Mouse (Mus musculus): ENCODE measurements around the gene Vmn2r44. TPM values are rescaled to one million over a fixed set of nuclear protein-coding genes. Genes with fewer than 3 reads are reported as not detected.

Vmn2r44 gene
- not detected for polyA plus RNA-seq (2017; shearing (Covaris generic))

GRCm38 (mm10) chr7:8383233-8383632 lies at the start of gene Vmn2r44:
TSS of gene Vmn2r44 (minus strand) at chr7:8383333.

Other genes starting within 250 kb of the Vmn2r44 start
- not detected for gene Vmn2r41, start 221.7 kb downstream of the Vmn2r44 start, polyA plus RNA-seq (2017; shearing (Covaris generic))
- gene Vmn2r42, start 183.0 kb downstream of the Vmn2r44 start, polyA plus RNA-seq (2017; shearing (Covaris generic)) = not detected
- gene Vmn2r43, start 122.7 kb downstream of the Vmn2r44 start, polyA plus RNA-seq (2017; shearing (Covaris generic)) = not detected
- not detected for gene Vmn2r45, start 105.7 kb upstream of the Vmn2r44 start, polyA plus RNA-seq (2017; shearing (Covaris generic))

Data from inflammation-experienced regulatory T-cells, adult 16 weeks (primary cell).